Mouse (Mus musculus) neural tube, embryonic 15.5 days (tissue): ENCODE results near the gene Gjb5. TPM values are rescaled to one million over a fixed set of nuclear protein-coding genes. Genes with fewer than 3 reads are reported as not detected.

Experiments
- ATAC-seq: fragments of 200-750 bp; cut with Nextera tagmentation; 2 replicates; pipeline ENCODE4 v1.8.0; 2017; ENCODE audit warnings: mild to moderate bottlenecking, moderate TSS enrichment, moderate library complexity; ENCODE audit not compliant: low FRiP score
- H3K27ac ChIP-seq: fragments of 300-500 bp; sonication (generic); replicated peaks from 2 replicates; pipeline ENCODE4 v1.5.1; 2015; ENCODE audit warnings: mild to moderate bottlenecking, inconsistent platforms
- H3K27me3 ChIP-seq: fragments of 300-500 bp; sonication (generic); replicated peaks from 2 replicates; pipeline ENCODE4 v1.6.1; 2015; ENCODE audit warnings: inconsistent platforms
- H3K36me3 ChIP-seq: fragments of 300-500 bp; sonication (generic); 2 replicates; pipeline ENCODE4 v1.6.1; 2015; ENCODE audit warnings: inconsistent platforms
- H3K4me1 ChIP-seq: fragments of 300-500 bp; sonication (generic); 2 replicates; pipeline ENCODE4 v1.6.1; 2015; ENCODE audit warnings: inconsistent platforms
- H3K4me2 ChIP-seq: fragments of 300-500 bp; sonication (generic); 2 replicates; pipeline ENCODE4 v1.6.1; 2015; ENCODE audit warnings: inconsistent platforms, mild to moderate bottlenecking, moderate library complexity
- H3K4me3 ChIP-seq: fragments of 300-500 bp; sonication (generic); replicated peaks from 2 replicates; pipeline ENCODE4 v1.5.1; 2015; ENCODE audit warnings: mild to moderate bottlenecking, inconsistent platforms
- H3K9ac ChIP-seq: fragments of 300-500 bp; sonication (generic); replicated peaks from 2 replicates; pipeline ENCODE4 v1.6.1; 2015; ENCODE audit warnings: mild to moderate bottlenecking, inconsistent platforms
- H3K9me3 ChIP-seq: fragments of 300-500 bp; sonication (generic); replicated peaks from 2 replicates; pipeline ENCODE4 v1.6.1; 2016; ENCODE audit warnings: inconsistent platforms
- WGBS: fragments of 180-500 bp; shearing (Covaris S2); methylation state at CpG from one replicate; pipeline ENCODE4 v1.1.7; 2015; ENCODE audit warnings: mixed read lengths; 5-methylcytosine and 5-hydroxymethylcytosine counted together
- polyA plus RNA-seq: library from polyadenylated mRNA; unstranded; fragments of >200 nt; fragmentation: Nextera tagmentation; extraction: Ambion mirVana; gene quantifications from 2 replicates; pipeline ENCODE4 v1.2.1, GENCODE M21; 2015

Gene Gjb5
- polyA plus RNA-seq, 1 experiment from 2014 or later = 0.49 TPM

DNA sequence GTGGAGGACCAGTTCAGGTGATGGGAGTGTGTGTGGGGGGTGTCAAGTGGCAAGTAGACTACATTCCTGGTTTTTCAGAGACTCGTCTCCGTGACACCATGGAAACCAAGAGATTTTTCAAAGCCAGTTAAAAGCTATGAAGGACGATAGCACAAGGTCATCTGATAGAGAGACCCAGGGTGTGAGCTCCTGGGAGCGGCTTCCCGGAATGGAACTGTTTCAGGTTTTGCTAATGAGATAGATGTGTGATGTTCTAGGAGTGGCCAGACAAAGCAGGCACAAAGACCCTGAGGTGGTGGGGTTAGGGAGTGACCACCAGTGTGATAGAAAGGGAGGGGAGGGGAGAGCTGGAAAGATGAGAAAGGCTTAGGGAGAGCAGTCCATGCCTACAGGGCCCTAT is 13.0 kb downstream of the Gjb5 start:
- H3K4me1 ChIP-seq = no peaks in the 10 kb centered on the region
- no peak overlapping the region for H3K4me3 ChIP-seq
- H3K27me3 ChIP-seq = no peaks in the 10 kb centered on the region
- ATAC-seq = no peak
- WGBS = 90% methylated on average over 5 of the region's 5 CpGs
- H3K36me3 ChIP-seq = no peaks in the 10 kb centered on the region
- no peaks in the 10 kb centered on the region for H3K9me3 ChIP-seq
- no peak overlapping the region for H3K9ac ChIP-seq
- H3K4me2 ChIP-seq = no peak overlapping the region
- H3K27ac ChIP-seq = no peak overlapping the region

DNA sequence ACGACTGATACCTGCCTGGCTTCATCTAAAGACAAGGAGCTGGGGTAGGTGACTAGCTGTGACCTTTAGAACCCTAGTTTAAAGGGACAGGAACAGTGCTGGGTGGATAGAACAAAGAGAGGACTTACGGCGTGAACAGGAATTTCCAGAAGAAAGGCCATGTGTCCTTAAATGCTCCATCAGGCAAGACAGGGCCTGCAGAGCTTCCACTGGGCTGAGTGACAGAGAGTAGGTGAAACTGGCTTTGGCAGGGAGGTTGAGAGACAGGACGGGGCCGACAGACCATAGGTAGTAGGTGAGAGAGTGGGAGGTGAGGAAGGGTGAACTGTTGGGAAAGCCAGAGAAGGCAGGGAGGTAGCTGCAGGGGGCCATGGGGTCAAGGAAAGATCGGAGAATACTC is 16.6 kb downstream of the Gjb5 start:
- no peak overlapping the region for H3K4me3 ChIP-seq
- no peak for ATAC-seq
- H3K4me2 ChIP-seq = no peak overlapping the region
- no peaks in the 10 kb centered on the region for H3K9me3 ChIP-seq
- no peaks in the 10 kb centered on the region for H3K4me1 ChIP-seq
- H3K9ac ChIP-seq = no peak overlapping the region
- H3K27ac ChIP-seq = no peak overlapping the region
- no peaks in the 10 kb centered on the region for H3K36me3 ChIP-seq
- 65% methylated on average over 6 of the region's 6 CpGs for WGBS
- no peaks in the 10 kb centered on the region for H3K27me3 ChIP-seq

GRCm38 (mm10) chr4:127337668-127338067 is 20.3 kb downstream of the Gjb5 start:
- H3K9ac ChIP-seq = no peak overlapping the region
- H3K9me3 ChIP-seq = no peaks in the 10 kb centered on the region
- H3K27ac ChIP-seq = no peak overlapping the region
- no peak for ATAC-seq
- WGBS = 90% methylated on average over 5 of the region's 5 CpGs
- H3K4me1 ChIP-seq = no peaks in the 10 kb centered on the region
- peaks cover 7% of the 10 kb centered on the region; the same call in 1 of the 2 replicates for H3K27me3 ChIP-seq
- no peak overlapping the region for H3K4me2 ChIP-seq
- no peaks in the 10 kb centered on the region for H3K36me3 ChIP-seq
- no peak overlapping the region for H3K4me3 ChIP-seq

DNA sequence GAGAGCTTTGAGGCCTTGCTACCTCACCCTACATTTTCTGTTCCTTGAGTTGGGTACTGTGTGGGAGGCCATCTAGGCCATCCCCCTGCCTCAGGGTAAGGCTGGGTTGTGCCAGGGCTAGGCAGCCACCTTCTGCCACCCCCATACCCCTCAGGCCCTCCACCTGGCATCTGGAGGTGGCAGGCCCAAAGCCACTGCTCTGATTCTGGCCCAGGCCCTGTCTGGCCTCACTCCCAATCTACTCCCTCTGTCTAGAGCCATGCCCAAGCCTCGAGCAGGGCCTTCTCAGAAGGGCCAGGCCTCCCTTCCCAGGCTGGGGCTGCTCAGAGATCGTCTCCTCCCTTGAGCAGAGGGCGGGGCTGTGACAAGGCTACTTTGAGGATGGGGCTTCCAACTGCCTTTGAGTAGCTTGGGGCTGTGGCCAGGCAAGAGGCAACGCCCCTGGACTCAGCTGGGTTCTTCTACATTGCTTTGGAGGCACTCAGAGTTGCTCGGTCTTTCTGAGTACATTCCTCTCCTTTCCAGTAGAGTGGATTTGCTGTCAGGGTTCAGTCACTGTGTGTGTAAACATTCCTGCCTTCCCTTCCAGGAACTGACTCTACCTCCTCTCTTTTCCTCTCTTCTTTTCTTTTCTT is 23.0 kb downstream of the Gjb5 start:
- Histone ChIP-seq H3K27me3 (peaks cover 32% of the 10 kb centered on the region), H3K4me1 (peaks cover 11% of the 10 kb centered on the region), H3K4me3 (no peak overlapping the region), H3K4me2 (no peak overlapping the region), H3K9me3 (no peaks in the 10 kb centered on the region), H3K27ac (no peak overlapping the region), H3K36me3 (no peaks in the 10 kb centered on the region), H3K9ac (no peak overlapping the region)
- no peak for ATAC-seq
- 46% methylated on average over 5 of the region's 5 CpGs for WGBS

DNA sequence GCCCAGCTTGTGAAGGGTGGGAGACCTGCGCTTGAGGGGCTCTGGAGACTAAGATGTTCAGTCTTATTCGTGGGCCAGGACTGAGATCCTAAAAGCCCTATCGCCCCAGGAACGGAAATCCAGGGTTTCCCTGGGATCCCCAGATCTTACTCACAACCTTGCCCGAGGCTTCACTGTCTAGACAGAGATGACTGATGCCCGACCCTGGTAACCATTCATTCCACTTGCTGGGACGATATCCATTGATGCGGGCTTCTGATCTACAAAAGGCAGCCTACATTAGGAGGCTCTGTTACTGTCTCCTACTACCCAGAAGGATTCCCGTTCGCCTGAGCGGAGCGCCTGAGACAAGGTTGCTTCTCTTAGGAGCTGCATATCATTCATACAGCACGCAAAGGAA is 26.8 kb downstream of the Gjb5 start:
- 21% methylated on average over 13 of the region's 13 CpGs for WGBS
- no peak overlapping the region for H3K9ac ChIP-seq
- no peak overlapping the region for H3K27ac ChIP-seq
- no peak for ATAC-seq
- H3K4me2 ChIP-seq = no peak overlapping the region
- H3K4me3 ChIP-seq = peak overlapping the region; percentile 29; the same call in 1 of the 2 replicates
- H3K27me3 ChIP-seq = peaks cover 57% of the 10 kb centered on the region
- peaks cover 15% of the 10 kb centered on the region for H3K4me1 ChIP-seq
- no peaks in the 10 kb centered on the region for H3K9me3 ChIP-seq
- H3K36me3 ChIP-seq = no peaks in the 10 kb centered on the region

GRCm38 (mm10) chr4:127330181-127331100 is 27.5 kb downstream of the Gjb5 start, which contains the start of gene Gjb3:
TSS of gene Gjb3 (minus strand) at chr4:127330844.
- no peaks in the 10 kb centered on the region for H3K36me3 ChIP-seq
- H3K27me3 ChIP-seq = peaks cover 62% of the 10 kb centered on the region
- H3K4me2 ChIP-seq = peak within 1 kb of the TSS; percentile 58
- 1% methylated on average over 49 of the region's 49 CpGs for WGBS
- no peak within 1 kb of the TSS; the same call in 1 of the 2 replicates for H3K9ac ChIP-seq
- H3K4me3 ChIP-seq = peak within 1 kb of the TSS; percentile 29
- H3K9me3 ChIP-seq = no peaks in the 10 kb centered on the region
- peaks cover 15% of the 10 kb centered on the region for H3K4me1 ChIP-seq
- peak; percentile 47; the same call in 1 of the 2 replicates for ATAC-seq
- no peak within 1 kb of the TSS for H3K27ac ChIP-seq

DNA sequence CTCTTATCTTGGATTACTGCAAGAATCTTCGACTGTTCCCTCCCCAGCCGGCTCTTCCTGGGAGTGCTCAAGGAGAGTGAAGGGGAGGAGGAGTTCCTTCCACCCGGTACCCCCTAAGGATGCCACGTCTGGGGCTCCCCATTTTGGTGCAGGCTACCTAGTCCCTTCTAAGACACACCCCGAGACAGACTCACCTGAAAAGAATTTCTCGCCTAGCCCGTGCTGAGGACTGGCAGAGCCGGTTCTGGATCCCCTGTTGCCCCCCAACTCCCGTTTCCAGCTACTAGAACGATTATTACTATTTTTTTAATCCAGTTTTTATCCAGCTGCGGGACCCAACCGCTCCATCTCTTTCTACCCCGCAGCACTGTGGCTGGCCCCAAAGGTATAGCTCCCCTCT is 28.2 kb downstream of the Gjb5 start:
- no peaks in the 10 kb centered on the region for H3K9me3 ChIP-seq
- H3K9ac ChIP-seq = no peak overlapping the region
- peaks cover 15% of the 10 kb centered on the region for H3K4me1 ChIP-seq
- H3K4me3 ChIP-seq = peak overlapping the region; percentile 29
- peak overlapping the region; percentile 58 for H3K4me2 ChIP-seq
- H3K36me3 ChIP-seq = no peaks in the 10 kb centered on the region
- WGBS = 2% methylated on average over 13 of the region's 13 CpGs
- ATAC-seq = no peak
- H3K27ac ChIP-seq = no peak overlapping the region
- peaks cover 67% of the 10 kb centered on the region for H3K27me3 ChIP-seq

GRCm38 (mm10) chr4:127329046-127329445 is 28.9 kb downstream of the Gjb5 start:
- Histone ChIP-seq H3K4me1 (peaks cover 15% of the 10 kb centered on the region), H3K4me3 (no peak overlapping the region), H3K9ac (no peak overlapping the region), H3K4me2 (no peak overlapping the region), H3K27ac (no peak overlapping the region), H3K36me3 (no peaks in the 10 kb centered on the region), H3K9me3 (no peaks in the 10 kb centered on the region), H3K27me3 (peaks cover 63% of the 10 kb centered on the region)
- 11% methylated on average over 3 of the region's 3 CpGs for WGBS
- no peak for ATAC-seq

DNA sequence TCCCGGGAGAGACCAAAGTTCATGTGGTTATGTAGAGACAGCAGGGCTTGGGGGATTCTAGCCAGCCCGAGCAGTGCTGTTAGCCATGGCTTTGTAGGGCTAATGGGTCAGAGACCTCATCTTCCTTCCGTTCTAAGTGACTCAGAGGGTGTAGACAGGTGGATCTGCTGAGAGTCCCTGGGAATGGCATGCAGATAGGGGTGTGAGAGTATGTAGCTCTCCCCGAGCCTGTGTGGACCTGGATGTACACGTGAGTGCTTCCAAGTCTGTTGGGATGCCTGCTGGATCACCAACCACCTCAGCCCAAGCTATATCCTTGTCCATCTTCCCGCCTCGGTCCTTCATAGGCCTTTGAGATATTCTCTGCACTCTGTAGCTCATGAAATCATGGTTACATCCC is 29.6 kb downstream of the Gjb5 start:
- Histone ChIP-seq H3K9me3 (no peaks in the 10 kb centered on the region), H3K4me3 (no peak overlapping the region), H3K4me2 (no peak overlapping the region), H3K9ac (no peak overlapping the region), H3K36me3 (no peaks in the 10 kb centered on the region), H3K4me1 (peaks cover 15% of the 10 kb centered on the region), H3K27ac (no peak overlapping the region), H3K27me3 (peaks cover 63% of the 10 kb centered on the region)
- ATAC-seq = no peak
- 62% methylated on average over 7 of the region's 7 CpGs for WGBS

GRCm38 (mm10) chr4:127327749-127328148 is 30.2 kb downstream of the Gjb5 start:
- H3K4me3 ChIP-seq = no peak overlapping the region
- H3K27me3 ChIP-seq = peaks cover 60% of the 10 kb centered on the region
- H3K9ac ChIP-seq = no peak overlapping the region
- peaks cover 15% of the 10 kb centered on the region for H3K4me1 ChIP-seq
- H3K4me2 ChIP-seq = no peak overlapping the region
- ATAC-seq = no peak
- H3K36me3 ChIP-seq = no peaks in the 10 kb centered on the region
- no peak overlapping the region for H3K27ac ChIP-seq
- WGBS = 75% methylated on average over 6 of the region's 6 CpGs
- no peaks in the 10 kb centered on the region for H3K9me3 ChIP-seq

GRCm38 (mm10) chr4:127327258-127327657 is 30.7 kb downstream of the Gjb5 start:
- H3K4me1 ChIP-seq = peaks cover 15% of the 10 kb centered on the region
- WGBS = 66% methylated on average over 7 of the region's 7 CpGs
- H3K4me3 ChIP-seq = no peak overlapping the region
- no peaks in the 10 kb centered on the region for H3K9me3 ChIP-seq
- no peaks in the 10 kb centered on the region for H3K36me3 ChIP-seq
- peaks cover 57% of the 10 kb centered on the region for H3K27me3 ChIP-seq
- ATAC-seq = no peak
- no peak overlapping the region for H3K9ac ChIP-seq
- no peak overlapping the region for H3K4me2 ChIP-seq
- H3K27ac ChIP-seq = no peak overlapping the region

DNA sequence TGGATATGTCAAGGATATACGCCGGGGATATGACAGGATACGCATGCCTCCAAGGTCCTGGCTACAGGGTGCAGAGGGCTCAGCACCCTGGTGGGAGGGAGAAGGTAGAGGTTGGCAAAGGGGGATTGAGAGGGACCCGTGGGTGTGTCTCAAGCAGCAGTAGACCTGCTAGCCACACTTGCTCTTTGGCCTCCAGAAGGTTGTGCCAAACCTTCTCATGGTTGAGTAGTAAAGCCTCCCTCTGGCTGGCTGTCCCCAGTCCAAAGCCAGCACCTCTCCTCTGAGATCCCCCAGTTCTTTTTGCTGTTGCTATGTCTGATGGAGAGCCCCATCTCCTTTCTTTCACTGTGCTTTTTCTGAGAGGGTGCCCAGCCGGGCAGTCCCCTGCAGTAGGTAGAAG is 32.7 kb downstream of the Gjb5 start:
- no peak overlapping the region for H3K4me3 ChIP-seq
- H3K4me1 ChIP-seq = peaks cover 7% of the 10 kb centered on the region
- WGBS = 92% methylated on average over 5 of the region's 5 CpGs
- H3K27ac ChIP-seq = no peak overlapping the region
- H3K27me3 ChIP-seq = peaks cover 37% of the 10 kb centered on the region
- H3K4me2 ChIP-seq = no peak overlapping the region
- no peak overlapping the region for H3K9ac ChIP-seq
- no peaks in the 10 kb centered on the region for H3K9me3 ChIP-seq
- H3K36me3 ChIP-seq = no peaks in the 10 kb centered on the region
- no peak for ATAC-seq
